Mouse (Mus musculus): Measurements from ENCODE around the gene Eprs.

Gene Eprs

GRCm38 (mm10) chr1:185449727-185450126 lies 86.9 kb downstream of the Eprs start:
- DNase-seq (ENCODE audit: low read depth in 2 of 2, low spot score in 2 of 2) = no peak

GRCm38 (mm10) chr1:185451077-185451476 lies 88.2 kb downstream of the Eprs start:
- no peak for DNase-seq (ENCODE audit: low read depth in 2 of 2, low spot score in 2 of 2)

GRCm38 (mm10) chr1:185451495-185451894 lies 88.7 kb downstream of the Eprs start:
- DNase-seq (ENCODE audit: low read depth in 2 of 2, low spot score in 2 of 2) = no peak

GRCm38 (mm10) chr1:185452461-185452860 lies 89.6 kb downstream of the Eprs start:
- DNase-seq (ENCODE audit: low read depth in 2 of 2, low spot score in 2 of 2) = no peak

GRCm38 (mm10) chr1:185454144-185454543 lies 91.3 kb downstream of the Eprs start:
- no peak for DNase-seq (ENCODE audit: low read depth in 2 of 2, low spot score in 2 of 2)

GRCm38 (mm10) chr1:185454575-185454954 lies 91.7 kb downstream of the Eprs start, which contains the start of gene Slc30a10:
Gene Slc30a10 (plus strand): TSS chr1:185454848.
- DNase-seq (ENCODE audit: low read depth in 2 of 2, low spot score in 2 of 2) = no peak

GRCm38 (mm10) chr1:185454955-185455701 lies 92.3 kb downstream of the Eprs start:
- no peak for DNase-seq (ENCODE audit: low read depth in 2 of 2, low spot score in 2 of 2)

GRCm38 (mm10) chr1:185456327-185456726 lies 93.5 kb downstream of the Eprs start:
- no peak for DNase-seq (ENCODE audit: low read depth in 2 of 2, low spot score in 2 of 2)

- DNase-seq (ENCODE audit: low read depth in 2 of 2, low spot score in 2 of 2) = no peak
Measured at GRCm38 (mm10) chr1:185460096-185460495, 97.3 kb downstream of the Eprs start.

GRCm38 (mm10) chr1:185462889-185463288 lies 100.0 kb downstream of the Eprs start:
- no peak for DNase-seq (ENCODE audit: low read depth in 2 of 2, low spot score in 2 of 2)

- DNase-seq (ENCODE audit: low read depth in 2 of 2, low spot score in 2 of 2) = no peak
Measured at GRCm38 (mm10) chr1:185469551-185470021, 106.7 kb downstream of the Eprs start.

GRCm38 (mm10) chr1:185472025-185472720 lies 109.3 kb downstream of the Eprs start:
- no peak for DNase-seq (ENCODE audit: low read depth in 2 of 2, low spot score in 2 of 2)

- DNase-seq (ENCODE audit: low read depth in 2 of 2, low spot score in 2 of 2) = no peak
Measured at GRCm38 (mm10) chr1:185472730-185473129, 109.9 kb downstream of the Eprs start.

- DNase-seq (ENCODE audit: low read depth in 2 of 2, low spot score in 2 of 2) = no peak
Measured at GRCm38 (mm10) chr1:185473437-185473836, 110.6 kb downstream of the Eprs start.
